Mouse (Mus musculus): ENCODE measurements around the gene Pfas. TPM values are rescaled to one million over a fixed set of nuclear protein-coding genes. Genes with fewer than 3 reads are reported as not detected.

Gene Pfas
- polyA plus RNA-seq, 1 experiment: 11.8 TPM

DNA sequence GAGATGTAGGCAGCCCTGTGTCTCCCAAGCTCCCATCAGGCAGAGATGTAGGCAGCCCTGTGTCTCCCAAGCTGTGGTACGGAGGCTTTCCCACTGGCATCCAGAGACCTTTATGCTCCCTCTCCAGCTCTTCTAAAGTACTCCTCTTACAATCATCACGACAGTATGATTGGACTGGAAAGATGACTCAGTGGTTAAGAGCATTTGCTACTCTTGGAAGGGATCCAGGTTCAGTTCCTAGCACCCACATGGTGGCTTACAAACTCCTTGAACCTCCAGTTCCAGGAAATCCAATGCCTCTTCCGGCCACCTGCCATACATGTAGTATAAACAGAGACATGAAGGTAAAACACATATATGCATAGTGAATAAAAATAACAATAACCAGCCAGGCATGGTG lies 46.7 kb downstream of the Pfas start:
- no peak overlapping the region for H3K27ac ChIP-seq (ENCODE audit: control insufficient read depth, insufficient read depth, low read depth, low read length)
- H3K36me3 ChIP-seq (ENCODE audit: control insufficient read depth, insufficient read depth, low read length): no peaks in the 10 kb centered on the region
- H3K4me1 ChIP-seq (ENCODE audit: control insufficient read depth, insufficient read depth, low read length): no peaks in the 10 kb centered on the region; the same call in 1 of the 2 replicates
- no peaks in the 10 kb centered on the region for H3K27me3 ChIP-seq (ENCODE audit: control insufficient read depth, insufficient read depth, low read length)
- no peak overlapping the region for H3K4me3 ChIP-seq (ENCODE audit: control insufficient read depth, low read depth, low read length)
- TF ChIP-seq CTCF (IDR thresholded peaks at IDR 0.05; ENCODE audit: control insufficient read depth, insufficient read depth, insufficient replicate concordance, low read depth, low read length) (no peak), POLR2A (IDR thresholded peaks at IDR 0.05; ENCODE audit: control insufficient read depth, low read depth, low read length) (no peak)

DNA sequence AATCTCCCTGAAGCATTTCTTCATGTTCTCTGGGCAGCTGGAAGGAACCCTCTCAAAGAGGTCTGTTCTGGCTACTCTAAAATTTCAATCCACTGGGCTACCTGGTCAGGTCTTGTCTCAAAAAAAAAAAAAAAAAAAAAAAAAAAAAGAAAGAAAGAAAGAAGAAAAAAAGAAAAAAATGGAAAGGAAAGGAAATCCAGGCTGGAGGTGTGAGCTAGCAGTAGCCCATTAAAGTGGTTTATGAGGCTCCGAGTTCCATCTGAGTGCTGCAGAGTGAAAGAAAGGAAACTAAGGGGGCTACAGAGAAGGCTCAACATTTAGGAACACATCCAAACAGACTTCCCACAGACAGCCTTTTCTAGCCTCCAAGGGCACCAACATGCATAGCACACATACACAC lies 50.3 kb downstream of the Pfas start:
- Histone ChIP-seq H3K27me3 (ENCODE audit: control insufficient read depth, insufficient read depth, low read length) (no peaks in the 10 kb centered on the region), H3K4me3 (ENCODE audit: control insufficient read depth, low read depth, low read length) (no peak overlapping the region), H3K27ac (ENCODE audit: control insufficient read depth, insufficient read depth, low read depth, low read length) (no peak overlapping the region), H3K36me3 (ENCODE audit: control insufficient read depth, insufficient read depth, low read length) (no peaks in the 10 kb centered on the region), H3K4me1 (ENCODE audit: control insufficient read depth, insufficient read depth, low read length) (peaks cover 8% of the 10 kb centered on the region)
- TF ChIP-seq POLR2A (IDR thresholded peaks at IDR 0.05; ENCODE audit: control insufficient read depth, low read depth, low read length) (no peak), CTCF (IDR thresholded peaks at IDR 0.05; ENCODE audit: control insufficient read depth, insufficient read depth, insufficient replicate concordance, low read depth, low read length) (no peak)

GRCm38 (mm10) chr11:68957308-68957707 lies 51.0 kb downstream of the Pfas start, which contains the start of gene Arhgef15:
Arhgef15 (minus strand) TSS chr11:68957480.
- no peak for TF ChIP-seq CTCF (IDR thresholded peaks at IDR 0.05; ENCODE audit: control insufficient read depth, insufficient read depth, insufficient replicate concordance, low read depth, low read length)
- TF ChIP-seq POLR2A (IDR thresholded peaks at IDR 0.05; ENCODE audit: control insufficient read depth, low read depth, low read length): no peak
- Histone ChIP-seq H3K4me3 (ENCODE audit: control insufficient read depth, low read depth, low read length) (no peak within 1 kb of the TSS), H3K27me3 (ENCODE audit: control insufficient read depth, insufficient read depth, low read length) (no peaks in the 10 kb centered on the region), H3K36me3 (ENCODE audit: control insufficient read depth, insufficient read depth, low read length) (no peaks in the 10 kb centered on the region), H3K27ac (ENCODE audit: control insufficient read depth, insufficient read depth, low read depth, low read length) (no peak within 1 kb of the TSS), H3K4me1 (ENCODE audit: control insufficient read depth, insufficient read depth, low read length) (peaks cover 8% of the 10 kb centered on the region)

- TF ChIP-seq POLR2A (IDR thresholded peaks at IDR 0.05; ENCODE audit: control insufficient read depth, low read depth, low read length) (no peak), CTCF (IDR thresholded peaks at IDR 0.05; ENCODE audit: control insufficient read depth, insufficient read depth, insufficient replicate concordance, low read depth, low read length) (no peak)
- Histone ChIP-seq H3K27ac (ENCODE audit: control insufficient read depth, insufficient read depth, low read depth, low read length) (no peak overlapping the region), H3K4me1 (ENCODE audit: control insufficient read depth, insufficient read depth, low read length) (peaks cover 8% of the 10 kb centered on the region), H3K4me3 (ENCODE audit: control insufficient read depth, low read depth, low read length) (no peak overlapping the region), H3K27me3 (ENCODE audit: control insufficient read depth, insufficient read depth, low read length) (no peaks in the 10 kb centered on the region), H3K36me3 (ENCODE audit: control insufficient read depth, insufficient read depth, low read length) (no peaks in the 10 kb centered on the region)
These were observed 51.6 kb downstream of the Pfas start for GRCm38 (mm10) chr11:68956697-68957096.

GRCm38 (mm10) chr11:68956107-68956506 lies 52.2 kb downstream of the Pfas start:
- Histone ChIP-seq H3K27ac (ENCODE audit: control insufficient read depth, insufficient read depth, low read depth, low read length) (no peak overlapping the region), H3K4me3 (ENCODE audit: control insufficient read depth, low read depth, low read length) (no peak overlapping the region), H3K36me3 (ENCODE audit: control insufficient read depth, insufficient read depth, low read length) (no peaks in the 10 kb centered on the region), H3K27me3 (ENCODE audit: control insufficient read depth, insufficient read depth, low read length) (no peaks in the 10 kb centered on the region), H3K4me1 (ENCODE audit: control insufficient read depth, insufficient read depth, low read length) (peaks cover 8% of the 10 kb centered on the region)
- TF ChIP-seq POLR2A (IDR thresholded peaks at IDR 0.05; ENCODE audit: control insufficient read depth, low read depth, low read length) (no peak), CTCF (IDR thresholded peaks at IDR 0.05; ENCODE audit: control insufficient read depth, insufficient read depth, insufficient replicate concordance, low read depth, low read length) (no peak)

- TF ChIP-seq CTCF (IDR thresholded peaks at IDR 0.05; ENCODE audit: control insufficient read depth, insufficient read depth, insufficient replicate concordance, low read depth, low read length): no peak
- no peak for TF ChIP-seq POLR2A (IDR thresholded peaks at IDR 0.05; ENCODE audit: control insufficient read depth, low read depth, low read length)
- no peaks in the 10 kb centered on the region for H3K27me3 ChIP-seq (ENCODE audit: control insufficient read depth, insufficient read depth, low read length)
- no peaks in the 10 kb centered on the region for H3K36me3 ChIP-seq (ENCODE audit: control insufficient read depth, insufficient read depth, low read length)
- H3K27ac ChIP-seq (ENCODE audit: control insufficient read depth, insufficient read depth, low read depth, low read length): no peak overlapping the region; the same call in 1 of the 2 replicates
- H3K4me3 ChIP-seq (ENCODE audit: control insufficient read depth, low read depth, low read length): no peak overlapping the region
- H3K4me1 ChIP-seq (ENCODE audit: control insufficient read depth, insufficient read depth, low read length): peaks cover 8% of the 10 kb centered on the region
These were observed 52.8 kb downstream of the Pfas start for GRCm38 (mm10) chr11:68955473-68955872.

DNA sequence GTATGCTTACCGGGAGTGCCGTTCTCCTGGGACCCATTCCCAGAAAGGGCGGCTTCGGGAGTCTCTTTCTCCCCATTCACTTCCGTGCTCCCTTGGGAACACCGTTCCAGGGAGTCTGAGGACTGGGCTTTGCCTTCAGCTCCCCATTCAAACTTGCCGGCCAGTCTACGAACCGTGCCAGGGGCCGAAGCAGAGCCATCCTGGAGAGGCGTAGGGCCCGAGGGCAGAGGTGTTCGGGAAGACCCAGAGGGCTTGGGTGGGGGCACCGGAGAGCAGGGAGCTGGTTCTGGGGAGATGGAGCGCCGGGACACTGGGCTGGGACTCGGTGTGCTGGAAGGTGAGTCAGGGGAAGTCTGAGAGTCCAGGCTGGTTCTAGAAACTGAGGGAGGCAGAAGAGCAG lies 53.9 kb downstream of the Pfas start:
- H3K36me3 ChIP-seq (ENCODE audit: control insufficient read depth, insufficient read depth, low read length): no peaks in the 10 kb centered on the region
- no peaks in the 10 kb centered on the region for H3K27me3 ChIP-seq (ENCODE audit: control insufficient read depth, insufficient read depth, low read length)
- H3K27ac ChIP-seq (ENCODE audit: control insufficient read depth, insufficient read depth, low read depth, low read length): no peak overlapping the region
- TF ChIP-seq CTCF (IDR thresholded peaks at IDR 0.05; ENCODE audit: control insufficient read depth, insufficient read depth, insufficient replicate concordance, low read depth, low read length) (no peak), POLR2A (IDR thresholded peaks at IDR 0.05; ENCODE audit: control insufficient read depth, low read depth, low read length) (no peak)
- peaks cover 11% of the 10 kb centered on the region for H3K4me1 ChIP-seq (ENCODE audit: control insufficient read depth, insufficient read depth, low read length)
- peak overlapping the region; percentile 8 for H3K4me3 ChIP-seq (ENCODE audit: control insufficient read depth, low read depth, low read length)

DNA sequence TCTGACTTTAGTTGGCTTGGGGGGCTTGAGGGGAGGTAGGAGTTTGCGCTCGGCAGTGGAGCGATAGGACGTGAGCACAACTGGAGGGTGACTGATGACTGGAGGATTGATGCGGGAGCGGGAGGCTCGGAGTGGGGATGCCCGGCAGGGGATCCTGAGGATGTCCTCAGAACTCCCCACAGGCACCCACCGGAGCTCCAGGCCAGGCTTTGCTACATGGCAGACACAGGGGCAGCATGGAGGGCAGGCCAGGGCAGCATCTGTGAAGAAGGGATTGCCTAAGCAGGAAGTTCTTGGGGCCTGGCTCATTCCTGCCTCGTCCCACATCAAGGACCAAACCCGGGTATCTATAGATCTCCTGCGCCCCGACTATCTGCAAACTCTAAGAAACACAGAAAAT lies 54.4 kb downstream of the Pfas start:
- TF ChIP-seq POLR2A (IDR thresholded peaks at IDR 0.05; ENCODE audit: control insufficient read depth, low read depth, low read length) (no peak), CTCF (IDR thresholded peaks at IDR 0.05; ENCODE audit: control insufficient read depth, insufficient read depth, insufficient replicate concordance, low read depth, low read length) (no peak)
- Histone ChIP-seq H3K27me3 (ENCODE audit: control insufficient read depth, insufficient read depth, low read length) (no peaks in the 10 kb centered on the region), H3K27ac (ENCODE audit: control insufficient read depth, insufficient read depth, low read depth, low read length) (no peak overlapping the region), H3K4me3 (ENCODE audit: control insufficient read depth, low read depth, low read length) (no peak overlapping the region), H3K4me1 (ENCODE audit: control insufficient read depth, insufficient read depth, low read length) (peaks cover 11% of the 10 kb centered on the region), H3K36me3 (ENCODE audit: control insufficient read depth, insufficient read depth, low read length) (no peaks in the 10 kb centered on the region)

All from testis, adult 2 months (tissue).